Mouse (Mus musculus) ES-E14 (cell line): ENCODE results near the gene Etv1. TPM values are rescaled to one million over a fixed set of nuclear protein-coding genes. Genes with fewer than 3 reads are reported as not detected.

ENCODE experiments used
- DNase-seq: peaks from one replicate; pipeline ENCODE4 v3.0.0-alpha.2; 2013; ENCODE audit warnings: low read depth, low spot score
- H3K27ac ChIP-seq: 2 replicates; pipeline ENCODE4 v1.5.1; 2012; ENCODE audit warnings: low read depth, mild to moderate bottlenecking, low read length, moderate library complexity, mixed read lengths; ENCODE audit not compliant: poor library complexity, insufficient read depth, severe bottlenecking
- H3K36me3 ChIP-seq: 2 replicates; pipeline ENCODE4 v1.6.1; 2012; ENCODE audit warnings: mild to moderate bottlenecking, low read length, moderate library complexity, mixed read lengths; ENCODE audit not compliant: control insufficient read depth, poor library complexity, insufficient read depth, severe bottlenecking
- H3K4me1 ChIP-seq, 2 experiments: fragments of 150-350 bp in 1 of 2; sonication (generic) in 1 of 2; 2 replicates each; pipeline ENCODE4 v1.6.1; 2012; ENCODE audit warnings: low read length in 2 of 2, mild to moderate bottlenecking in 1 of 2, mixed read lengths in 1 of 2; ENCODE audit not compliant: control insufficient read depth in 2 of 2, insufficient read depth in 2 of 2, poor library complexity in 1 of 2
- H3K4me3 ChIP-seq, 2 experiments: fragments of 150-350 bp in 1 of 2; sonication (generic) in 1 of 2; 2 replicates each; pipeline ENCODE4 v1.5.1; 2012; ENCODE audit warnings: low read length in 2 of 2, low read depth in 1 of 2, mild to moderate bottlenecking in 1 of 2, mixed read lengths in 1 of 2; ENCODE audit not compliant: insufficient read depth in 1 of 2, poor library complexity in 1 of 2, severe bottlenecking in 1 of 2
- H3K9ac ChIP-seq: 2 replicates; pipeline ENCODE4 v1.6.1; 2012; ENCODE audit warnings: low read depth, mild to moderate bottlenecking, low read length, mixed read lengths; ENCODE audit not compliant: poor library complexity, insufficient read depth, severe bottlenecking
- H3K9me3 ChIP-seq: fragments of 150-350 bp; sonication (generic); 2 replicates; pipeline ENCODE4 v1.6.1; 2012; ENCODE audit warnings: low read depth, mild to moderate bottlenecking, low read length; ENCODE audit not compliant: control insufficient read depth, insufficient read depth
- CHD2 ChIP-seq: IDR thresholded peaks from 2 replicates; pipeline ENCODE4 v1.6.1; 2014; ENCODE audit warnings: mild to moderate bottlenecking, low read depth, low read length, inconsistent platforms
- HCFC1 ChIP-seq: IDR thresholded peaks from 2 replicates; pipeline ENCODE4 v1.6.1; 2012; ENCODE audit warnings: low read length, inconsistent platforms, borderline replicate concordance; ENCODE audit not compliant: insufficient read depth
- MAFK ChIP-seq: IDR thresholded peaks from 2 replicates; pipeline ENCODE4 v1.6.1; 2014; ENCODE audit warnings: mild to moderate bottlenecking, low read depth, low read length, inconsistent platforms; ENCODE audit not compliant: insufficient read depth
- ZC3H11A ChIP-seq: IDR thresholded peaks from 2 replicates; pipeline ENCODE4 v1.6.1; 2012; ENCODE audit warnings: low read depth, mild to moderate bottlenecking, inconsistent platforms, low read length, borderline replicate concordance
- ZNF384 ChIP-seq: IDR thresholded peaks from 2 replicates; pipeline ENCODE4 v1.6.1; 2012; ENCODE audit warnings: low read depth, low read length, inconsistent platforms
- in situ Hi-C, 2 experiments: fragments of 600-800 bp; cut with MboI; formaldehyde crosslinking; loops; one replicate each; pipeline ENCODE4 v1.15.1; 2025; ENCODE audit warnings: low sequenced_read_pairs in 2 of 2, inconsistent platforms in 1 of 2; ENCODE audit not compliant: unreplicated experiment in 2 of 2
- total RNA-seq: library from RNA; depleted of rRNA; stranded (reverse); fragments of 300-350 nt; gene quantifications from 2 replicates; pipeline ENCODE4 v1.2.3, GENCODE M21; 2012

Gene Etv1
- total RNA-seq, 1 experiment: 21.3 TPM

DNA sequence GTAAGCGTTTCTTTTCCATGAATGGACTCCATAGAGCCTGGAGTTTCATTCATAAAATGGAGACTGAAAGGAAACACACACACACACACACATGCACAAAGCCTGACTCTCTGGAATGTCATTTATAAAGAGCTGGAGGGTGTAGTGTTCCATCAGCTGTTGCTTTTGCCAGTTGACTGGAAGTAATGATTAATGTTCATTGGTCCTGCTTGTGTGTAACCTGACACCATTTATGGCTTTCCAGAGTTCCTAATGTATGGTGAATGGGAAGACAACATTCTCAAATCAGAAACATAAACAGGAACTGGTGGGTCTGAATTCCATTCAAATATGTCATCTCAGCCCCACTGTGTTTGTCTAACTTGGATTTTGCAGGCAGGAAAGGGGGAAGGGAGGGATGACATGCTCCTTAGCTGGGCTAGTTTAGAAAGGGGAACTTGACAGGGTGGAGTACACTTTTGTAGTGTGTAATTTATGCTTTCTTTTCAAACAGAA lies 64.7 kb downstream of the Etv1 start:
- in situ Hi-C loops: no loop called here
- no peak for TF ChIP-seq CHD2
- DNase-seq: no peak

DNA sequence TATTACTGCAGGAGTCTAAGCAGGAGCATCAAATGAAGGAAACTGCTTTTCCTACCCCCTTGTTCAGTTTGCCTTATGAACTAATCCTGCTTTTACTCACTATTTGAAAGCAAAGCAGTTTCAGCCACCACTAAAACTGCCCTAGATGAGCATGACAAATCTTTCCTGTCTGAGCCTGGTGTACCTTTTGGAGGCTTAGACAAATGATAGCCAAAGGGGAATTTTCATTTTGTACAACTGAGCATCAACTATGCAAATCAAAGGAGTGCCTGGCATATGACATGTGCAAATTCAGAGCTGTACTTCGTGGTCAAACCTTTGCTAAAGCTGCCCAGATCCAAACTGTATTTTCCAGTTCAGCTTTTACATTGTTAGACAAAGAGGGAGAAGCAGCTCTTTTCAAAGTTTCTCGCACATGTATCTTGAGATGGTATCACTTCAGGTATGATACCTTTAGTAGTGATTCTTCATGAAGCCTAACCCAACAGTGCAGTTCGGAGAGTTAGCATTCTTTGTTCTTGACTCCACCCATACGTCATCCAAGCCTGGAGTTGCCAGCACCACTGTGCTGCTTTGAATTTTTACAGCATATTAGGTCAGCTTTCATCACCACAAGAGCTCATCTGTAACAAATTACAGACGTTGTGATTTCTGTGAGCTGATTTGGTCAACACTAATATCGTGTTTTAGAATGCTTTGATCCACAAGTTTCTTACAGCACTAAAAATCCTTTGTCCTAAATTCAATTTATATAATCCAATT lies 68.5 kb downstream of the Etv1 start:
- H3K4me1 ChIP-seq: no peaks in the 10 kb centered on the region
- DNase-seq: no peak
- in situ Hi-C loops: no loop called here
- no peak overlapping the region for H3K27ac ChIP-seq
- no peaks in the 10 kb centered on the region for H3K36me3 ChIP-seq
- H3K9ac ChIP-seq: no peak overlapping the region
- no peaks in the 10 kb centered on the region for H3K9me3 ChIP-seq
- H3K4me3 ChIP-seq: no peak overlapping the region
- TF ChIP-seq ZC3H11A (no peak), MAFK (no peak), ZNF384 (no peak), HCFC1 (no peak), CHD2 (no peak)

More for the DNA sequence above, 64.7 kb downstream of the Etv1 start:
- Histone ChIP-seq H3K4me1 (no peaks in the 10 kb centered on the region), H3K9ac (no peak overlapping the region), H3K27ac (no peak overlapping the region), H3K36me3 (no peaks in the 10 kb centered on the region), H3K4me3 (no peak overlapping the region), H3K9me3 (no peaks in the 10 kb centered on the region)

DNA sequence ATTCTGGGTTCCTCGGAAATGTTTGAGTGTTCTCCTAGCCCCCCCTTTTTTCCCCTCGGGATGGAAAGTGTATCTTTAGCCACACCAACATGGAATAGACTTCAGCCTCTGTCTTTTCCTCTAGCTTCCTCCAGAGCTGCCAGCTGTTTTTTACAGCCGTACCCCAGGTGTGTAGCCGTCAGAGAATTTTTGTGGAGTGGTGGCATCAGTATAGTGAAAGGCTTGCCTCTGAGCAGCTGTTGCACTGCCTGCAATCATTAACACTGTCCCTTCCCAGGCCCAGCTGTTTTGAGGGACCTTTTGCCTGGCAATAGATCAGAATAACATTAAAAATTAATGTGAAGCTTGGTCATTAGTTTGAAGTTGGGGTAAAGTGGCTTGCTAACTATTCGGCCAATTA lies 70.8 kb downstream of the Etv1 start:
- TF ChIP-seq CHD2 (no peak), ZC3H11A (no peak), MAFK (no peak), HCFC1 (no peak), ZNF384 (no peak)
- no peak overlapping the region for H3K9ac ChIP-seq
- H3K36me3 ChIP-seq: 0 out of 2 replicates have a peak, but pooled peaks cover 2% of the 10 kb centered on the region
- H3K4me3 ChIP-seq: no peak overlapping the region
- DNase-seq: no peak
- no peak overlapping the region for H3K27ac ChIP-seq
- H3K4me1 ChIP-seq: no peaks in the 10 kb centered on the region
- no peaks in the 10 kb centered on the region for H3K9me3 ChIP-seq
- in situ Hi-C loops: no loop called here

DNA sequence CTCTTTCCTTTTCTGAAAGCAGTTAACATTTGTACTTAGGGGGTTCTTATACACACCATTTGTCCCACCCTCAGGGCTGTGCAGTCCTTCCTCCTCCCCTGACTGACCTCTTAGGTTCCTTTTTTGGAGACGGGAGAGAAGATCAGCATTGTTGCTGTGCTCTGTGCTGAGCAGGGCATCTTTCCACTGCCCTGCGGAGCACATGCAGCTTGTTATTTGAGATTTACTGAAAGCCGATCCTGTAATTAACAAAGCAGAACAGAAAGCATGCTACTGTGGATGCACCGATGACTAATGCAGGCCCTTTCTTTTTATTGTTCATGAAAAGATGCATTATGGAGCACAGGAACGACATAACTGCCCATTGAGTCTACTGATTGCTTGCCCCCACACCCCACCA lies 75.1 kb downstream of the Etv1 start:
- in situ Hi-C loops: no loop called here
- no peak overlapping the region for H3K9ac ChIP-seq
- no peak overlapping the region for H3K27ac ChIP-seq

More for the DNA sequence above, 75.1 kb downstream of the Etv1 start:
- no peak for DNase-seq
- no peak overlapping the region for H3K4me3 ChIP-seq
- no peaks in the 10 kb centered on the region for H3K9me3 ChIP-seq
- H3K4me1 ChIP-seq: no peaks in the 10 kb centered on the region
- 0 out of 2 replicates have a peak, but pooled peaks cover 2% of the 10 kb centered on the region for H3K36me3 ChIP-seq
- TF ChIP-seq HCFC1 (no peak), ZNF384 (no peak), CHD2 (no peak), ZC3H11A (no peak), MAFK (no peak)
